Mouse (Mus musculus): ENCODE results near the gene Gpc6. TPM values are rescaled to one million over a fixed set of nuclear protein-coding genes. Genes with fewer than 3 reads are reported as not detected.

Gpc6 gene
- total and polyA plus RNA-seq, 2 experiments from 2014 or later: 11.0 to 17.1 TPM

- 63% methylated on average over 3 of the region's 3 CpGs for WGBS
- H3K9ac ChIP-seq (replicated peaks; ENCODE audit: low read depth, low read length): no peak overlapping the region
- H3K4me2 ChIP-seq (ENCODE audit: low read depth, low read length): no peak overlapping the region
- DNase-seq (ENCODE audit: low spot score) (no peak), ATAC-seq (ENCODE audit: insufficient read depth, low read depth) (no peak)
- no peak overlapping the region for H3K4me3 ChIP-seq (ENCODE audit: low read depth, low read length)
- H3K27ac ChIP-seq (ENCODE audit: low read depth): no peak overlapping the region
- no peaks in the 10 kb centered on the region for H3K36me3 ChIP-seq (replicated peaks; ENCODE audit: control insufficient read depth, insufficient read depth, low read length)
- no peak for TF ChIP-seq EP300 (IDR thresholded peaks at IDR 0.05; ENCODE audit: low read depth)
- TF ChIP-seq CTCF (IDR thresholded peaks at IDR 0.05; ENCODE audit: low read depth): no peak
- no peaks in the 10 kb centered on the region for H3K4me1 ChIP-seq (ENCODE audit: control insufficient read depth, insufficient read depth)
- no peaks in the 10 kb centered on the region for H3K9me3 ChIP-seq (replicated peaks; ENCODE audit: control insufficient read depth, low read length)
- H3K27me3 ChIP-seq (ENCODE audit: control insufficient read depth, insufficient read depth, low read length): no peaks in the 10 kb centered on the region
These were observed 888.4 kb downstream of the Gpc6 start for GRCm38 (mm10) chr14:117813473-117813872.

GRCm38 (mm10) chr14:117816008-117816407 is 890.9 kb downstream of the Gpc6 start:
- Histone ChIP-seq H3K27me3 (ENCODE audit: control insufficient read depth, insufficient read depth, low read length) (no peaks in the 10 kb centered on the region), H3K36me3 (replicated peaks; ENCODE audit: control insufficient read depth, insufficient read depth, low read length) (no peaks in the 10 kb centered on the region), H3K4me3 (ENCODE audit: low read depth, low read length) (no peak overlapping the region), H3K27ac (ENCODE audit: low read depth) (no peak overlapping the region), H3K9me3 (replicated peaks; ENCODE audit: control insufficient read depth, low read length) (no peaks in the 10 kb centered on the region), H3K9ac (replicated peaks; ENCODE audit: low read depth, low read length) (no peak overlapping the region), H3K4me1 (ENCODE audit: control insufficient read depth, insufficient read depth) (no peaks in the 10 kb centered on the region), H3K4me2 (ENCODE audit: low read depth, low read length) (no peak overlapping the region)
- ATAC-seq (ENCODE audit: insufficient read depth, low read depth) (no peak), DNase-seq (ENCODE audit: low spot score) (no peak)
- no peak for TF ChIP-seq EP300 (IDR thresholded peaks at IDR 0.05; ENCODE audit: low read depth)
- TF ChIP-seq CTCF (IDR thresholded peaks at IDR 0.05; ENCODE audit: low read depth): no peak
- 86% methylated on average over 9 of the region's 9 CpGs for WGBS

- Histone ChIP-seq H3K4me1 (ENCODE audit: control insufficient read depth, insufficient read depth) (no peaks in the 10 kb centered on the region), H3K4me2 (ENCODE audit: low read depth, low read length) (no peak overlapping the region), H3K27me3 (ENCODE audit: control insufficient read depth, insufficient read depth, low read length) (no peaks in the 10 kb centered on the region), H3K9me3 (replicated peaks; ENCODE audit: control insufficient read depth, low read length) (no peaks in the 10 kb centered on the region), H3K27ac (ENCODE audit: low read depth) (no peak overlapping the region), H3K4me3 (ENCODE audit: low read depth, low read length) (no peak overlapping the region), H3K36me3 (replicated peaks; ENCODE audit: control insufficient read depth, insufficient read depth, low read length) (no peaks in the 10 kb centered on the region), H3K9ac (replicated peaks; ENCODE audit: low read depth, low read length) (no peak overlapping the region)
- 85% methylated on average over 3 of the region's 3 CpGs for WGBS
- DNase-seq (ENCODE audit: low spot score): no peak
- ATAC-seq (ENCODE audit: insufficient read depth, low read depth): no peak
- TF ChIP-seq CTCF (IDR thresholded peaks at IDR 0.05; ENCODE audit: low read depth) (no peak), EP300 (IDR thresholded peaks at IDR 0.05; ENCODE audit: low read depth) (no peak)
These were observed 891.6 kb downstream of the Gpc6 start for GRCm38 (mm10) chr14:117816706-117817105.

- DNase-seq (ENCODE audit: low spot score): no peak
- no peak for TF ChIP-seq EP300 (IDR thresholded peaks at IDR 0.05; ENCODE audit: low read depth)
- no peak for TF ChIP-seq CTCF (IDR thresholded peaks at IDR 0.05; ENCODE audit: low read depth)
- Histone ChIP-seq H3K4me3 (ENCODE audit: low read depth, low read length) (no peak overlapping the region), H3K4me1 (ENCODE audit: control insufficient read depth, insufficient read depth) (no peaks in the 10 kb centered on the region), H3K36me3 (replicated peaks; ENCODE audit: control insufficient read depth, insufficient read depth, low read length) (no peaks in the 10 kb centered on the region), H3K27me3 (ENCODE audit: control insufficient read depth, insufficient read depth, low read length) (no peaks in the 10 kb centered on the region), H3K4me2 (ENCODE audit: low read depth, low read length) (no peak overlapping the region), H3K27ac (ENCODE audit: low read depth) (no peak overlapping the region), H3K9me3 (replicated peaks; ENCODE audit: control insufficient read depth, low read length) (no peaks in the 10 kb centered on the region), H3K9ac (replicated peaks; ENCODE audit: low read depth, low read length) (no peak overlapping the region)
- WGBS: 65% methylated on average over 4 of the region's 4 CpGs
- ATAC-seq (ENCODE audit: insufficient read depth, low read depth): no peak
These were observed 892.1 kb downstream of the Gpc6 start for GRCm38 (mm10) chr14:117817196-117817595.

- Histone ChIP-seq H3K27ac (ENCODE audit: low read depth) (no peak overlapping the region), H3K9ac (replicated peaks; ENCODE audit: low read depth, low read length) (no peak overlapping the region), H3K4me1 (ENCODE audit: control insufficient read depth, insufficient read depth) (no peaks in the 10 kb centered on the region), H3K4me3 (ENCODE audit: low read depth, low read length) (no peak overlapping the region), H3K4me2 (ENCODE audit: low read depth, low read length) (no peak overlapping the region), H3K9me3 (replicated peaks; ENCODE audit: control insufficient read depth, low read length) (0 out of 2 replicates have a peak, but pooled peaks cover 3% of the 10 kb centered on the region), H3K27me3 (ENCODE audit: control insufficient read depth, insufficient read depth, low read length) (no peaks in the 10 kb centered on the region), H3K36me3 (replicated peaks; ENCODE audit: control insufficient read depth, insufficient read depth, low read length) (no peaks in the 10 kb centered on the region)
- TF ChIP-seq CTCF (IDR thresholded peaks at IDR 0.05; ENCODE audit: low read depth) (no peak), EP300 (IDR thresholded peaks at IDR 0.05; ENCODE audit: low read depth) (no peak)
- ATAC-seq (ENCODE audit: insufficient read depth, low read depth) (no peak), DNase-seq (ENCODE audit: low spot score) (no peak)
These were observed 899.4 kb downstream of the Gpc6 start for GRCm38 (mm10) chr14:117824491-117824890.

GRCm38 (mm10) chr14:117826294-117827046 is 901.4 kb downstream of the Gpc6 start:
- ATAC-seq (ENCODE audit: insufficient read depth, low read depth): no peak

More at GRCm38 (mm10) chr14:117826294-117827046, 901.4 kb downstream of the Gpc6 start:
- 59% methylated on average over 8 of the region's 8 CpGs for whole genome bisulfite sequencing
- Histone ChIP-seq H3K9me3 (replicated peaks; ENCODE audit: control insufficient read depth, low read length) (0 out of 2 replicates have a peak, but pooled peaks cover 3% of the 10 kb centered on the region), H3K4me2 (ENCODE audit: low read depth, low read length) (no peak overlapping the region), H3K4me3 (ENCODE audit: low read depth, low read length) (no peak overlapping the region), H3K36me3 (replicated peaks; ENCODE audit: control insufficient read depth, insufficient read depth, low read length) (no peaks in the 10 kb centered on the region), H3K9ac (replicated peaks; ENCODE audit: low read depth, low read length) (no peak overlapping the region), H3K4me1 (ENCODE audit: control insufficient read depth, insufficient read depth) (no peaks in the 10 kb centered on the region), H3K27ac (ENCODE audit: low read depth) (no peak overlapping the region), H3K27me3 (ENCODE audit: control insufficient read depth, insufficient read depth, low read length) (no peaks in the 10 kb centered on the region)
- no peak for TF ChIP-seq CTCF (IDR thresholded peaks at IDR 0.05; ENCODE audit: low read depth)
- TF ChIP-seq EP300 (IDR thresholded peaks at IDR 0.05; ENCODE audit: low read depth): no peak
- no peak for DNase-seq (ENCODE audit: low spot score)

Data from heart, postnatal 0 days (tissue).